Mouse (Mus musculus): Measurements from ENCODE around the gene Pdlim4. TPM values are rescaled to one million over a fixed set of nuclear protein-coding genes. Genes with fewer than 3 reads are reported as not detected.

Pdlim4 gene
- polyA plus RNA-seq, 1 experiment from 2014 or later = 22.6 TPM

DNA sequence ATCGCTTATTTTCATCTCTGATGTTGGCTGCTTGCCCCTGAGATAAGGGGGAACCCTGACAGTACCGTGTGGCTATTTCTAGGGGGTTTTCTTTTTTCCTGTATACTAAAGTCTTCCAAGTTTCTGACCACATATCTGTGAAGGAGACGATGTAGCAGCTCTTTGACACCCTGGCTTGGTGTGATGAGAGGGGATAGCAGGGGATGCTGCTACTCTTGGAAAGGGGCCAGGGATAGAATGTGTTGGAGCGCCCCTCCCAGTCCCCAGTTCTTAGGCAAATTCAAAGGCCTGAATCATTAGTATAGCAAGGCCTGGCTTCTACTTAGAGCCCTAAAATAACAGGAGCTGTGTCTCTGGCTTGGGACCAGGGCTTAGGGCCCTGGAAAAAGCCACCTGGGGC is 44.5 kb upstream of the Pdlim4 start:
- 0 out of 2 replicates have a peak overlapping the region, but pooled peaks have one; percentile 4 for H3K9ac ChIP-seq (ENCODE audit: low read depth, low read length)
- no peak for ATAC-seq
- 20% methylated on average over 4 of the region's 4 CpGs for WGBS
- H3K27me3 ChIP-seq (replicated peaks; ENCODE audit: control insufficient read depth, insufficient read depth, low read length) = no peaks in the 10 kb centered on the region
- H3K27ac ChIP-seq (ENCODE audit: low read depth, low read length) = peak overlapping the region; percentile 22
- H3K4me2 ChIP-seq (replicated peaks; ENCODE audit: low read depth) = peak overlapping the region; percentile 54
- H3K9me3 ChIP-seq (ENCODE audit: control insufficient read depth) = no peaks in the 10 kb centered on the region
- H3K4me3 ChIP-seq (ENCODE audit: low read depth, low read length) = no peak overlapping the region
- no peaks in the 10 kb centered on the region for H3K36me3 ChIP-seq (ENCODE audit: control insufficient read depth, insufficient read depth)
- H3K4me1 ChIP-seq (replicated peaks; ENCODE audit: control insufficient read depth, insufficient read depth, low read length) = no peaks in the 10 kb centered on the region; the same call in 1 of the 2 replicates
- TF ChIP-seq CTCF (IDR thresholded peaks at IDR 0.05; ENCODE audit: low read depth) = no peak

DNA sequence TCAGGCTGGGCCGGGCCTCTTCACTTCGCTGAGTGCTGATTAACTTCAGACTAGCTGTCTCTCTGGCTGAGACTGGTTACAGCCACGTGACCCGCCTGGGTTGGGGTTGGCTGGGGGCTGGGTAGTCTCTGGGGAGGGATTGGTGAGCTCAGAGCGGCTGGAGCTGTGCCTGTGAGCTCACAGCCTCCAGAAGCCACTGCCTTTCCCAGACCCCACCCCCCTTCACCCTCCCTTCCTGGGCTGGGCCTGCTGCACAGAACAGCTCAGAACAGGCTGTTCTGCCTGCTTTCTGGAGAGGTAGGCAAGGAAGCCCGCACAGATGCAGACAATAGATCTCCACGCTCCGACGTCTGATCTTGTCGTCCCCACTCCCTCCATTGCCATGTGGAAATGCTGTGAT is 44.1 kb upstream of the Pdlim4 start:
- peak; percentile 94 for ATAC-seq
- Histone ChIP-seq H3K4me3 (ENCODE audit: low read depth, low read length) (no peak overlapping the region), H3K4me2 (replicated peaks; ENCODE audit: low read depth) (peak overlapping the region; percentile 54), H3K27me3 (replicated peaks; ENCODE audit: control insufficient read depth, insufficient read depth, low read length) (no peaks in the 10 kb centered on the region), H3K36me3 (ENCODE audit: control insufficient read depth, insufficient read depth) (no peaks in the 10 kb centered on the region; the same call in 1 of the 2 replicates), H3K4me1 (replicated peaks; ENCODE audit: control insufficient read depth, insufficient read depth, low read length) (no peaks in the 10 kb centered on the region; the same call in 1 of the 2 replicates), H3K9me3 (ENCODE audit: control insufficient read depth) (no peaks in the 10 kb centered on the region), H3K9ac (ENCODE audit: low read depth, low read length) (0 out of 2 replicates have a peak overlapping the region, but pooled peaks have one; percentile 4), H3K27ac (ENCODE audit: low read depth, low read length) (peak overlapping the region; percentile 22)
- TF ChIP-seq CTCF (IDR thresholded peaks at IDR 0.05; ENCODE audit: low read depth) = no peak
- WGBS = 3% methylated on average over 10 of the region's 10 CpGs

DNA sequence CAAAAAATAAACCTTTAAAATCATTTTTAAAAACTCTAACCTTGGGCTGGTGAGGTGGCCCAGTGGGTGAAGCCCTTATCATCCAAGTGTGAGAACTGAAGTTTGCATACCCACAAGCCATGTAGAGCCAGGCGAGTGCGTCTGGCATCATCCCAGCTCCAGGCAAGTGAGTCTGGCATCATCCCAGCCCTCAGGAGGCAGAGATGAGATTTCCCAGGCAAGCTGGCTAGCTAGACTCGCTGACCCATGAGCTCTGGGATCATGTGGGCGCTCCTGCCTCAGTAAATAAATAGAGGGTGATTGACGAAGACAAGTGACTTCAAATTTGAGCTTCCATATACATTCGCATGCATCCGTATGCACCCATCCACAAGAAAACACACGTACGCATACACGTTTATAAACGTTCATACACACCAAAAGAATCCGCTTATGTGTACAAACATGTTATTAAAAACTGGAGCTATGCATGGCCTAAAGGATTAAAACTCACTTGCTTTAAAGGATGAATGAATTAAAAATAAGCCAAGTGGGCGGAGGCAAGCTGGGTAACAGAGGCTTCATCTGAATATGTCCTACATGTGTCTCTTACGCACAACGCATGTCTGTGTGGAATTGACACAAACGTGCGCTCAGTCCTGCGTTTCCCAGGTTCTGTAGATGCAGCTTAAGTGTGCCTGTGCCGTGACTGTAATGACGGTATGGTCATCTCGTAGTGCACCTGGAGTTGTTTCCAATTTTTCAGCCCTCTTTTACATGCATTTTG is 43.3 kb upstream of the Pdlim4 start:
- 73% methylated on average over 21 of the region's 21 CpGs for WGBS
- H3K27me3 ChIP-seq (replicated peaks; ENCODE audit: control insufficient read depth, insufficient read depth, low read length) = no peaks in the 10 kb centered on the region
- no peaks in the 10 kb centered on the region for H3K9me3 ChIP-seq (ENCODE audit: control insufficient read depth)
- no peak for TF ChIP-seq CTCF (IDR thresholded peaks at IDR 0.05; ENCODE audit: low read depth)
- H3K4me2 ChIP-seq (replicated peaks; ENCODE audit: low read depth) = peak overlapping the region; percentile 54
- no peak overlapping the region for H3K27ac ChIP-seq (ENCODE audit: low read depth, low read length)
- no peak for ATAC-seq
- H3K4me1 ChIP-seq (replicated peaks; ENCODE audit: control insufficient read depth, insufficient read depth, low read length) = no peaks in the 10 kb centered on the region; the same call in 1 of the 2 replicates
- H3K4me3 ChIP-seq (ENCODE audit: low read depth, low read length) = no peak overlapping the region
- H3K9ac ChIP-seq (ENCODE audit: low read depth, low read length) = 0 out of 2 replicates have a peak overlapping the region, but pooled peaks have one; percentile 4
- no peaks in the 10 kb centered on the region; the same call in 1 of the 2 replicates for H3K36me3 ChIP-seq (ENCODE audit: control insufficient read depth, insufficient read depth)

DNA sequence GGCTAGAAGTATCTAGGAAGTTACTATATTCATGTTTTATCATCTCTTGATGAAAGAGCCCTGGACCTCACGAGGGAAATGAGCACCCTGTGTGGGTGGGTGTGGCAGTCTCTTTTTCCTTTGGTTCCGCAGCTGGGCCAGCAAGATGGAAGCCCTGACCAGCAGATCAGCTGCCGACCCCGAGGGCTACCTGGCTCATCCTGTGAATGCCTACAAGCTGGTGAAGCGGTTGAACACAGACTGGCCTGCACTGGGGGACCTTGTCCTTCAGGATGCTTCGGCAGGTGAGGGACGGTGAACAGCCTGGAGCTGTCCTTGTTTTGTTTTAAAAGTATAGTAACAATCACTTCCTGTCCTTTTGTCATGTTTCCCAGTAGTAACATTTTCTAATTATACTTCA is 42.5 kb upstream of the Pdlim4 start:
- WGBS = 89% methylated on average over 7 of the region's 7 CpGs
- no peak overlapping the region for H3K4me3 ChIP-seq (ENCODE audit: low read depth, low read length)
- H3K27me3 ChIP-seq (replicated peaks; ENCODE audit: control insufficient read depth, insufficient read depth, low read length) = no peaks in the 10 kb centered on the region
- no peak overlapping the region for H3K4me2 ChIP-seq (replicated peaks; ENCODE audit: low read depth)
- H3K4me1 ChIP-seq (replicated peaks; ENCODE audit: control insufficient read depth, insufficient read depth, low read length) = no peaks in the 10 kb centered on the region; the same call in 1 of the 2 replicates
- no peak overlapping the region for H3K27ac ChIP-seq (ENCODE audit: low read depth, low read length)
- H3K9me3 ChIP-seq (ENCODE audit: control insufficient read depth) = no peaks in the 10 kb centered on the region
- no peak overlapping the region for H3K9ac ChIP-seq (ENCODE audit: low read depth, low read length)
- TF ChIP-seq CTCF (IDR thresholded peaks at IDR 0.05; ENCODE audit: low read depth) = no peak
- no peaks in the 10 kb centered on the region; the same call in 1 of the 2 replicates for H3K36me3 ChIP-seq (ENCODE audit: control insufficient read depth, insufficient read depth)
- ATAC-seq = no peak

DNA sequence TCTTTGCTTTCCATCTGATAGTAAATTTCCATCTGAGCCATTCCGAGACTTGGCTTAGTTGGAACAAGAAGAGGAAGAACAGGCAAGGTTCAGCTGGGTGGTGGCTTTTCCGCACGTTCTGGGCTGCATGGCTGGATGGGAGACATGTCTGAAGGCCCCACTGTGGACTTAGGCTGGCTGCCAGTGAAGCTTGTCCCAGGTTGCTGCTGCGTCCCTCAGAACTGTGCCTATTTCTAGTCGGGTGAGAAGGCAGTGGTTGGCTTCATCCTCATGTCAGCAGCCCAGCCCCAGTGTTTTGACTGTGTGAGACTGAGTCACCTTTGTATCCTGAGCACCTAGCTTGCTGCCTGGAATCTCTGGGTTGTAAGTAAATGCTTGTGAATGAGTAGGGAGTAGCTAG is 40.1 kb upstream of the Pdlim4 start:
- no peak overlapping the region for H3K4me2 ChIP-seq (replicated peaks; ENCODE audit: low read depth)
- H3K9me3 ChIP-seq (ENCODE audit: control insufficient read depth) = no peaks in the 10 kb centered on the region
- WGBS = 77% methylated on average over 5 of the region's 5 CpGs
- no peaks in the 10 kb centered on the region for H3K27me3 ChIP-seq (replicated peaks; ENCODE audit: control insufficient read depth, insufficient read depth, low read length)
- H3K36me3 ChIP-seq (ENCODE audit: control insufficient read depth, insufficient read depth) = no peaks in the 10 kb centered on the region; the same call in 1 of the 2 replicates
- H3K4me3 ChIP-seq (ENCODE audit: low read depth, low read length) = no peak overlapping the region
- no peak overlapping the region for H3K27ac ChIP-seq (ENCODE audit: low read depth, low read length)
- TF ChIP-seq CTCF (IDR thresholded peaks at IDR 0.05; ENCODE audit: low read depth) = no peak
- no peak for ATAC-seq
- H3K4me1 ChIP-seq (replicated peaks; ENCODE audit: control insufficient read depth, insufficient read depth, low read length) = no peaks in the 10 kb centered on the region; the same call in 1 of the 2 replicates
- H3K9ac ChIP-seq (ENCODE audit: low read depth, low read length) = no peak overlapping the region

DNA sequence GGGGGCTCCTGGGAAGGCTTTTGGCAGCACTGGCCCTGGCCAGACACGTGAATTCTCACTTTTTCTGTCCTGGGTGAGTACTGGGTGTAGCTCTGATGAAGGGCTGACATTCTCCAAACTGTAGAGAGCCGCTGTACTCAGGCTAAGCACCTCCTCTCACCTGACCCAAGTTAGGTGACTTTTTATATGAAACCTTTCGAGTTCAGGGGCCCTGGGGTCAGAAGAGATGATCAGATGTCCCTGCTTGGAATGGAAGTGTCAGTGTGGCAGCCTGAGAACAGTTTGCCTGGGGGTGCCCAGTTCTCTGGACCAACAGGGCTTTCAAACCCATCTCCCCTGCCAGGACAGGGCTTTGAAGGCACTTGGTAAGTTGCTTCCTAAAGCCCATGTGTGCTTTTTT is 39.3 kb upstream of the Pdlim4 start:
- Histone ChIP-seq H3K9ac (ENCODE audit: low read depth, low read length) (no peak overlapping the region), H3K9me3 (ENCODE audit: control insufficient read depth) (no peaks in the 10 kb centered on the region), H3K4me2 (replicated peaks; ENCODE audit: low read depth) (no peak overlapping the region), H3K4me3 (ENCODE audit: low read depth, low read length) (no peak overlapping the region), H3K36me3 (ENCODE audit: control insufficient read depth, insufficient read depth) (no peaks in the 10 kb centered on the region; the same call in 1 of the 2 replicates), H3K27ac (ENCODE audit: low read depth, low read length) (no peak overlapping the region), H3K27me3 (replicated peaks; ENCODE audit: control insufficient read depth, insufficient read depth, low read length) (no peaks in the 10 kb centered on the region), H3K4me1 (replicated peaks; ENCODE audit: control insufficient read depth, insufficient read depth, low read length) (no peaks in the 10 kb centered on the region; the same call in 1 of the 2 replicates)
- no peak for ATAC-seq
- 71% methylated on average over 3 of the region's 3 CpGs for WGBS
- no peak for TF ChIP-seq CTCF (IDR thresholded peaks at IDR 0.05; ENCODE audit: low read depth)
